Mouse (Mus musculus) ES-E14 (cell line): Measurements from ENCODE around the gene Zan. TPM values are rescaled to one million over a fixed set of nuclear protein-coding genes. Genes with fewer than 3 reads are reported as not detected.
A peak's percentile ranks its signal among the peaks of the same experiment; 100 is the strongest.

Experiments
- DNase-seq: peaks from one replicate; pipeline ENCODE4 v3.0.0-alpha.2; 2013; ENCODE audit warnings: low read depth, low spot score
- H3K27ac ChIP-seq: 2 replicates; pipeline ENCODE4 v1.5.1; 2012; ENCODE audit warnings: low read depth, mild to moderate bottlenecking, low read length, moderate library complexity, mixed read lengths; ENCODE audit not compliant: poor library complexity, insufficient read depth, severe bottlenecking
- H3K36me3 ChIP-seq: 2 replicates; pipeline ENCODE4 v1.6.1; 2012; ENCODE audit warnings: mild to moderate bottlenecking, low read length, moderate library complexity, mixed read lengths; ENCODE audit not compliant: control insufficient read depth, poor library complexity, insufficient read depth, severe bottlenecking
- H3K4me1 ChIP-seq, 2 experiments: fragments of 150-350 bp in 1 of 2; sonication (generic) in 1 of 2; 2 replicates each; pipeline ENCODE4 v1.6.1; 2012; ENCODE audit warnings: low read length in 2 of 2, mild to moderate bottlenecking in 1 of 2, mixed read lengths in 1 of 2; ENCODE audit not compliant: control insufficient read depth in 2 of 2, insufficient read depth in 2 of 2, poor library complexity in 1 of 2
- H3K4me3 ChIP-seq, 2 experiments: fragments of 150-350 bp in 1 of 2; sonication (generic) in 1 of 2; 2 replicates each; pipeline ENCODE4 v1.5.1; 2012; ENCODE audit warnings: low read length in 2 of 2, low read depth in 1 of 2, mild to moderate bottlenecking in 1 of 2, mixed read lengths in 1 of 2; ENCODE audit not compliant: insufficient read depth in 1 of 2, poor library complexity in 1 of 2, severe bottlenecking in 1 of 2
- H3K9ac ChIP-seq: 2 replicates; pipeline ENCODE4 v1.6.1; 2012; ENCODE audit warnings: low read depth, mild to moderate bottlenecking, low read length, mixed read lengths; ENCODE audit not compliant: poor library complexity, insufficient read depth, severe bottlenecking
- H3K9me3 ChIP-seq: fragments of 150-350 bp; sonication (generic); 2 replicates; pipeline ENCODE4 v1.6.1; 2012; ENCODE audit warnings: low read depth, mild to moderate bottlenecking, low read length; ENCODE audit not compliant: control insufficient read depth, insufficient read depth
- CHD2 ChIP-seq: IDR thresholded peaks from 2 replicates; pipeline ENCODE4 v1.6.1; 2014; ENCODE audit warnings: mild to moderate bottlenecking, low read depth, low read length, inconsistent platforms
- HCFC1 ChIP-seq: IDR thresholded peaks from 2 replicates; pipeline ENCODE4 v1.6.1; 2012; ENCODE audit warnings: low read length, inconsistent platforms, borderline replicate concordance; ENCODE audit not compliant: insufficient read depth
- MAFK ChIP-seq: IDR thresholded peaks from 2 replicates; pipeline ENCODE4 v1.6.1; 2014; ENCODE audit warnings: mild to moderate bottlenecking, low read depth, low read length, inconsistent platforms; ENCODE audit not compliant: insufficient read depth
- ZC3H11A ChIP-seq: IDR thresholded peaks from 2 replicates; pipeline ENCODE4 v1.6.1; 2012; ENCODE audit warnings: low read depth, mild to moderate bottlenecking, inconsistent platforms, low read length, borderline replicate concordance
- ZNF384 ChIP-seq: IDR thresholded peaks from 2 replicates; pipeline ENCODE4 v1.6.1; 2012; ENCODE audit warnings: low read depth, low read length, inconsistent platforms
- in situ Hi-C, 2 experiments: fragments of 600-800 bp; cut with MboI; formaldehyde crosslinking; loops; one replicate each; pipeline ENCODE4 v1.15.1; 2025; ENCODE audit warnings: low sequenced_read_pairs in 2 of 2, inconsistent platforms in 1 of 2; ENCODE audit not compliant: unreplicated experiment in 2 of 2
- total RNA-seq: library from RNA; depleted of rRNA; stranded (reverse); fragments of 300-350 nt; gene quantifications from 2 replicates; pipeline ENCODE4 v1.2.3, GENCODE M21; 2012

Zan gene
- total RNA-seq, 1 experiment: 2.6 TPM

GRCm38 (mm10) chr5:137376722-137377121 lies 100.1 kb downstream of the Zan start:
- Histone ChIP-seq H3K4me1 (peaks cover 5 to 23% of the 10 kb centered on the region in 2 experiments), H3K4me3 (no peak overlapping the region), H3K27ac (no peak overlapping the region), H3K9ac (no peak overlapping the region), H3K36me3 (peaks cover 20% of the 10 kb centered on the region), H3K9me3 (no peaks in the 10 kb centered on the region)
- TF ChIP-seq ZC3H11A (no peak), HCFC1 (no peak), MAFK (no peak), ZNF384 (no peak), CHD2 (no peak)
- no peak for DNase-seq
- in situ Hi-C loops: no loop called here

GRCm38 (mm10) chr5:137376198-137376597 lies 100.7 kb downstream of the Zan start:
- no peaks in the 10 kb centered on the region for H3K9me3 ChIP-seq
- TF ChIP-seq MAFK (no peak), HCFC1 (no peak), ZC3H11A (no peak), ZNF384 (no peak), CHD2 (no peak)
- in situ Hi-C loops: no loop called here
- DNase-seq: peak; percentile 82
- peaks cover 5 to 23% of the 10 kb centered on the region in 2 experiments for H3K4me1 ChIP-seq
- peaks cover 24% of the 10 kb centered on the region for H3K36me3 ChIP-seq
- 0 out of 2 replicates have a peak overlapping the region, but pooled peaks have one; percentile 38 for H3K27ac ChIP-seq
- no peak overlapping the region for H3K4me3 ChIP-seq
- H3K9ac ChIP-seq: no peak overlapping the region

GRCm38 (mm10) chr5:137375627-137376026 lies 101.2 kb downstream of the Zan start:
- peaks cover 5 to 23% of the 10 kb centered on the region in 2 experiments for H3K4me1 ChIP-seq
- H3K9me3 ChIP-seq: no peaks in the 10 kb centered on the region
- H3K27ac ChIP-seq: peak overlapping the region; percentile 38
- H3K9ac ChIP-seq: no peak overlapping the region
- in situ Hi-C loops: no loop called here
- H3K36me3 ChIP-seq: peaks cover 30% of the 10 kb centered on the region
- TF ChIP-seq ZNF384 (no peak), ZC3H11A (no peak), MAFK (no peak), HCFC1 (no peak), CHD2 (no peak)
- H3K4me3 ChIP-seq: no peak overlapping the region
- DNase-seq: no peak

GRCm38 (mm10) chr5:137374521-137375080 lies 102.3 kb downstream of the Zan start:
- 0 out of 2 replicates have a peak overlapping the region, but pooled peaks have one; percentile 16 for H3K27ac ChIP-seq

More at GRCm38 (mm10) chr5:137374521-137375080, 102.3 kb downstream of the Zan start:
- Histone ChIP-seq H3K4me3 (no peak overlapping the region), H3K36me3 (peaks cover 40% of the 10 kb centered on the region), H3K9ac (no peak overlapping the region), H3K9me3 (no peaks in the 10 kb centered on the region), H3K4me1 (peaks cover 5 to 23% of the 10 kb centered on the region in 2 experiments)
- in situ Hi-C loops: no loop called here
- TF ChIP-seq CHD2 (no peak), ZNF384 (no peak), ZC3H11A (no peak), HCFC1 (no peak), MAFK (no peak)
- DNase-seq: no peak
